8 mouse cellular contexts compared by ENCODE assay signal in genomic region chr17:34234926-34235325, GRCm38 (mm10). TPM values are rescaled to one million over a fixed set of nuclear protein-coding genes. Genes with fewer than 3 reads are reported as not detected.
DNase-seq lines count a peak whose midpoint lies in the region; ATAC-seq lines count a peak whose summit lies in the region.

No protein-coding gene starts in this region.

- no peak overlapping the region for H3K4me2 ChIP-seq in hindbrain, embryonic 11.5 days (replicated peaks; ENCODE audit: low read depth, low read length)

- peak; percentile 62 for DNase-seq in ES-CJ7 (ENCODE audit: low read depth, low spot score)
- peak; percentile 68 for DNase-seq in adrenal gland, postnatal 25 days
- DNase-seq in hindbrain, embryonic 11.5 days (ENCODE audit: low spot score), result peak; percentile 68
- DNase-seq in layer of hippocampus, adult 9-11 months, result peak; percentile 63
- peak; percentile 86 for DNase-seq in lung, postnatal 25 days (ENCODE audit: low spot score)
- peak; percentile 65 to 77 for DNase-seq in right cerebral cortex, postnatal 10 days (ENCODE audit: low spot score in 2 of 2)
- DNase-seq in urinary bladder, postnatal 36 days (ENCODE audit: low spot score in 2 of 2), result peak; percentile 55 to 77

- H3K27me3 ChIP-seq in hindbrain, embryonic 11.5 days (ENCODE audit: control insufficient read depth, insufficient read depth, low read length), result no peaks in the 10 kb centered on the region

- H3K36me3 ChIP-seq in hindbrain, embryonic 11.5 days (ENCODE audit: control insufficient read depth, insufficient read depth, low read length), result no peaks in the 10 kb centered on the region

- no peaks in the 10 kb centered on the region for H3K4me1 ChIP-seq in hindbrain, embryonic 11.5 days (replicated peaks; ENCODE audit: control insufficient read depth, insufficient read depth, low read length)

- no peaks in the 10 kb centered on the region for H3K9me3 ChIP-seq in hindbrain, embryonic 11.5 days (ENCODE audit: control insufficient read depth, low read length)

- H3K4me3 ChIP-seq in hindbrain, embryonic 11.5 days (ENCODE audit: low read depth, low read length), result no peak overlapping the region

- WGBS in hindbrain, embryonic 11.5 days, result 55% methylated on average over 9 of the region's 9 CpGs

- H3K27ac ChIP-seq in hindbrain, embryonic 11.5 days (ENCODE audit: low read depth, low read length), result no peak overlapping the region

- ATAC-seq in erythroblast, adult 5-6 weeks (replicated peaks; ENCODE audit: low FRiP score, poor library complexity, severe bottlenecking), result peak; percentile 52
- no peak for ATAC-seq in hindbrain, embryonic 11.5 days (ENCODE audit: low FRiP score)

- no peak overlapping the region for H3K9ac ChIP-seq in hindbrain, embryonic 11.5 days (ENCODE audit: low read depth, low read length)

RNA-seq across cellular contexts. Expression of gene H2-Ob, which starts 3.8 kb away (rescaled TPM):
- total RNA-seq in adrenal gland, postnatal 25 days (2021), result 0.43 TPM in 1 of 2 replicates, not detected in the other
- total RNA-seq in erythroblast, adult 5-6 weeks (2015; ENCODE audit: low replicate concordance), result 4.8 and 8.1 TPM in 2 replicates
- 1.4 TPM in 1 of 2 replicates, not detected in the other for total RNA-seq in erythroblast, adult 5-6 weeks (2017; ENCODE audit: low replicate concordance)
- not detected in 2 replicates for polyA plus RNA-seq in hindbrain, embryonic 11.5 days (2014; fragmentation: Nextera tagmentation; extraction: Ambion mirVana)

RNA-seq across cellular contexts. Expression of gene H2-Ab1, which starts 22.6 kb away (rescaled TPM):
- 15.5 and 17.0 TPM in 2 replicates for total RNA-seq in adrenal gland, postnatal 25 days (2021)
- total RNA-seq in erythroblast, adult 5-6 weeks (2015; ENCODE audit: low replicate concordance), result 60.8 and 138 TPM in 2 replicates
- 38.6 and 79.7 TPM in 2 replicates for total RNA-seq in erythroblast, adult 5-6 weeks (2017; ENCODE audit: low replicate concordance)
- polyA plus RNA-seq in hindbrain, embryonic 11.5 days (2014; fragmentation: Nextera tagmentation; extraction: Ambion mirVana), result 2.4 and 3.1 TPM in 2 replicates

RNA-seq across cellular contexts. Expression of gene Tap2, which starts 31.6 kb away (rescaled TPM):
- total RNA-seq in adrenal gland, postnatal 25 days (2021), result 43.1 and 56.6 TPM in 2 replicates
- 0.38 and 5.2 TPM in 2 replicates for total RNA-seq in erythroblast, adult 5-6 weeks (2015; ENCODE audit: low replicate concordance)
- 7.8 and 11.2 TPM in 2 replicates for total RNA-seq in erythroblast, adult 5-6 weeks (2017; ENCODE audit: low replicate concordance)
- polyA plus RNA-seq in hindbrain, embryonic 11.5 days (2014; fragmentation: Nextera tagmentation; extraction: Ambion mirVana), result 0.19 and 0.50 TPM in 2 replicates

RNA-seq across cellular contexts. Expression of gene Psmb8, which starts 37.4 kb away (rescaled TPM):
- 11.7 and 23.5 TPM in 2 replicates for total RNA-seq in adrenal gland, postnatal 25 days (2021)
- 35.5 and 50.4 TPM in 2 replicates for total RNA-seq in erythroblast, adult 5-6 weeks (2015; ENCODE audit: low replicate concordance)
- total RNA-seq in erythroblast, adult 5-6 weeks (2017; ENCODE audit: low replicate concordance), result 34.0 and 37.2 TPM in 2 replicates
- 1.3 and 1.9 TPM in 2 replicates for polyA plus RNA-seq in hindbrain, embryonic 11.5 days (2014; fragmentation: Nextera tagmentation; extraction: Ambion mirVana)

RNA-seq across cellular contexts. Expression of gene Psmb9, which starts 47.4 kb away (rescaled TPM):
- 7.0 and 14.5 TPM in 2 replicates for total RNA-seq in adrenal gland, postnatal 25 days (2021)
- total RNA-seq in erythroblast, adult 5-6 weeks (2015; ENCODE audit: low replicate concordance), result 16.1 and 55.0 TPM in 2 replicates
- 17.2 and 29.1 TPM in 2 replicates for total RNA-seq in erythroblast, adult 5-6 weeks (2017; ENCODE audit: low replicate concordance)
- polyA plus RNA-seq in hindbrain, embryonic 11.5 days (2014; fragmentation: Nextera tagmentation; extraction: Ambion mirVana), result 0.42 and 1.1 TPM in 2 replicates
